Mouse (Mus musculus) left cerebral cortex, postnatal 14 days (tissue): ENCODE results near the gene Reep6. TPM values are rescaled to one million over a fixed set of nuclear protein-coding genes. Genes with fewer than 3 reads are reported as not detected.
A peak's percentile ranks its signal among the peaks of the same experiment; 100 is the strongest.

Experiments used
- DNase-seq, 2 experiments: peaks; one replicate each; pipeline ENCODE4 v3.0.0; 2021 to 2022; ENCODE audit warnings: low spot score in 2 of 2, mixed read lengths in 1 of 2
- intact Hi-C: fragments of 180-260 bp; cut with DNase I; formaldehyde crosslinking; loops from one replicate; pipeline ENCODE4 v1.15.1; 2025
- total RNA-seq, 2 experiments: library from RNA; stranded (reverse); gene quantifications; 2 replicates each; pipeline ENCODE4 v1.2.3; 2021

Gene Reep6
- total RNA-seq, 2 experiments from 2014 or later, result 8.6 to 10.1 TPM

GRCm38 (mm10) chr10:80322811-80323211 is 6.9 kb upstream of the Reep6 start:
- intact Hi-C loops, result no loop called here
- no peak for DNase-seq

DNA sequence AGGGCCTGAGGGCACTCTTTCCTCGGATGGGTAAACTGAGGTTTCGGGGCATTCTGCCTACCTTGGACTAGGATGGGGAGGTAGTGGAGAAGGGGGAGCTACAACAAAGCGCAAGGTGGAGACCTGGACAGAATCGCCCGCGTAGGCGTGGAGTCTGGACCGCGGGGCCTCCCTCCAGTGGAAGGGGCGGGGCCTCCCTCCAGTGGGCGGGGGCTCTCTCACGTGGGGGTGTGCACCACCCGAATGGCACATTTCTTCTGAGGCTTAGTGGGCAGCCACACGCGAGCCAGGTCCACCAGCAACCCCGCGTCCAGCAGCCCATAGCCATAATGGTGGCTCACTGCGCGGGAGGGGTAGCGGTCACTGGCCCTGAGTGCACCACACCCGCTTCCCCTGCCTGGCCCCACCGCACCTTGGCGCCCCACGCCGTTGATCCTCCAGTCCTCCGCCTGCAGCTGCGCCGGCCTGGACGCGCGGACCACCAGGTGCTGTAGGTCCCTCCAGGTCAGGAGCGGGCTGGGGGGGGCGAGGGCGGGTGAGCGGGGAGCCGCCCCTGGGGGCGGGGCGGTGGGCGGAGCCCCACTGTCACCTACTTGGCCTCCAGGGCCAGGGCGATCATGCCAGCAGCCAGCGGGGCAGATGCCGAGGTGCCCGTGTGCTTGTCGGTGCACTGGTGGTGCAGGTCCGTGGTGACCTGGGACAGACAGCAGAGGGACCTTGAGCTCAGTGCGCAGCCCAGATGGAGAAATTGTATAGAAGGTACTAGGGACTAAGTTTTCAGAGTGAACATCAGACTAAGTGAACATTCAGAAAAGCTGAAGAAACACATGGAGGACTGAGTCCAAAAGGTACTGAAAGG is 6.3 kb upstream of the Reep6 start:
- DNase-seq, result no peak
- intact Hi-C loops, result no loop called here

DNA sequence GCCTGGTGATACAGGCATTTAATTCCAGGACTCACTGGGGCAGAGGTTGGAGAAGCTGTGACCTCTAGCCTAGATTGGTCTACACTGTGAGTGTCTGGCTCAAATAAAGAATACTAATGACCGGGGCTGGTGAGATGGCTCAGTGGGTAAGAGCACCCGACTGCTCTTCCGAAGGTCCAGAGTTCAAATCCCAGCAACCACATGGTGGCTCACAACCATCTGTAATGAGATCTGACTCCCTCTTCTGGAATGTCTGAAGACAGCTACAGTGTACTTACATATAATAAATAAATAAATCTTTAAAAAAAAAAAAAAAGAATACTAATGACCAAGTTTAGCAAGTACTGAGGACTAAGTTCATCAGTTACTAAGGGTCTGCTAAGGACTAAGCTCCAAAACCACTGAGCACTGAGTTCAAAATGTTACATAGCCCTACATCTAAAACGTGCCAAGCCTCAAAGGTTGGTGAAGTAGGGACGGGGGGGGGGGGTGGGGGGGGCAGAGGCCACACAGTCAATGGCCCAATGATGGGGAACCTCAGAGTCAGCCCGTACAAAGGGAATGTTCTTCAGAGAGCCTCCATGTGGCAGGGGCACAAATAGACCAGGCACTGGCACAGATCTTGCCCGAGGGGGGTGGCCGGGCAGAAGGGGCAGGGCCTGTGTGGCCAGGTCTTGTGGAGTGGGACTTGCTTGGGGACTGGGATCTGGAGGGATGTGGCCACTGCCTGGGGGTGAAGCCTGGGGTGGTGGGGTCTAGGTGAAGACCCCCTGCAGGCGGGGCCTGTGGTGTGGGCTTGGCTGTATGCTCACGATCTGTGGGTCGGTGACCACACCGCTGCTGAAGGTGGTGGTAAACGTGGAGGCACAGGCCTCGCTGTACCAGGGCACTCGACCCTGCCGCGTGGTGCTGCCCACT is 5.4 kb upstream of the Reep6 start:
- no peak for DNase-seq
- intact Hi-C loops, result no loop called here

GRCm38 (mm10) chr10:80325045-80325444 is 4.7 kb upstream of the Reep6 start:
- intact Hi-C loops, result no loop called here

DNA sequence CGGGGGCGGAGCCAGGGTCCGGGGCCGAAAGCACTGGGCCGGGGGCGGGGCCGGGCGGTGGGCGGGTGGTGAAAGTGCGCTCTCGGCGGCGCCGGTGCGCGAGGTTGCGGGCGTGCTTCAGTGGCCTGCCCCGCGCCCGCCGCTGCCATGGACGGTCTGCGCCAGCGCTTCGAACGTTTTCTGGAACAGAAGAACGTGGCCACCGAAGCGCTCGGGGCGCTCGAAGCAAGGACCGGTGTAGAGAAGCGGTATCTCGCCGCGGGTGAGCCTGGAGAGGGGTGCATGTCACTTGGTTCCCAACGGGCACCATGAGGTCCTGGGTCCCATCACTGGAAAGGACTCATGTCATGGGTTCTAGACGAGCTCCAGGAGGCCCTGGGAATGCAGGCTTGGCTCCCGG is 331 bp downstream of the Reep6 start:
- DNase-seq, result no peak
- intact Hi-C loops, result no loop called here

More at GRCm38 (mm10) chr10:80325045-80325444, 4.7 kb upstream of the Reep6 start:
- DNase-seq, result no peak

DNA sequence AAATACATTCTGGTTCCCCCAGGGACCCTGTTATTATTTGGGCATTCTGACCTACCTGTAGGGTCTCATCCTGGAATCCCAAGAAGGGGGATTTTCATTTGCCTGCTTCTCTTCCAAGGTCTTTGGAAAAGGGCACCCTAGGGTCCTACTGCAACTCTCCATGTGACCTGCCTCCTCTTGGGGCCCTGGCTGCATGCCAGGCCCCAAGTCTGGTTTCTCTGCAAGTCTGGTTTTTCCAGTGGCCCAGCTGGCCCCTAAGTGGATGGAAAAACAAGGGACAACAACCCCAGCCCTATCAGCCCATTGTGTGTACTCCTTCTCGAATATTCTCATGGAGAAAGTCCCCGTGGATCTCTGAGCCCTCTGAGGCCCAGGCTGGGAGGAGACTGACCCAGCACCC is 1.1 kb downstream of the Reep6 start:
- intact Hi-C loops, result no loop called here
- no peak for DNase-seq

- DNase-seq, result no peak
- intact Hi-C loops, result no loop called here
Observed at GRCm38 (mm10) chr10:80331636-80332524, 2.1 kb downstream of the Reep6 start.

DNA sequence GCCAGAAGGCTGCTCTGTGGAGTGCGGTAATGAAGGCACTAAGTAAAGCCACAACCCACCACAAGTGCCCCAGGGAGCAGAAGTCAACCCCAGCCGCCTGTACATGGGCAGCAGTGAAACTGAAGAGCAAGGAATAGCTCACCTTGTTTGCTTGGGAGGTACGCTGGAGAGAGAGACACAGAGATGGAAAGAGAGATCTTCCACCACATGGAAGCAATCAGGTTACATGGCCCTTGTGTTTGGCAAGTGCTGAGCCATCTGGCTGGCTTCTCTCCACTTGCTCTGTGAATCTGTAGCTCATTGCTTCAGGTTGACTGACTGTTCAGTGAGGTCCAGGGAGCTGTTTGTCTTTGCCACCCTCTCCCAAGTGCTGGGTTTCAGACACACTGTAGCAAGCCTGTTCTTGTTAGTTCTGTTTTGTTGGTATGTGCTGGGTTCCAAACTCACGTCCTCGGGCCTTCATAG is 2.8 kb downstream of the Reep6 start:
- intact Hi-C loops, result no loop called here
- no peak for DNase-seq

- DNase-seq, result no peak
- intact Hi-C loops, result no loop called here
Observed at GRCm38 (mm10) chr10:80336263-80336662, 6.5 kb downstream of the Reep6 start.

- DNase-seq, result peak; percentile 84 to 87
- intact Hi-C loops, result loop anchor here (2.0 kb wide), 1 partner anchor 35 kb away; no protein-coding TSS in a partner anchor
Observed at GRCm38 (mm10) chr10:80339941-80340750, 10.4 kb downstream of the Reep6 start.

DNA sequence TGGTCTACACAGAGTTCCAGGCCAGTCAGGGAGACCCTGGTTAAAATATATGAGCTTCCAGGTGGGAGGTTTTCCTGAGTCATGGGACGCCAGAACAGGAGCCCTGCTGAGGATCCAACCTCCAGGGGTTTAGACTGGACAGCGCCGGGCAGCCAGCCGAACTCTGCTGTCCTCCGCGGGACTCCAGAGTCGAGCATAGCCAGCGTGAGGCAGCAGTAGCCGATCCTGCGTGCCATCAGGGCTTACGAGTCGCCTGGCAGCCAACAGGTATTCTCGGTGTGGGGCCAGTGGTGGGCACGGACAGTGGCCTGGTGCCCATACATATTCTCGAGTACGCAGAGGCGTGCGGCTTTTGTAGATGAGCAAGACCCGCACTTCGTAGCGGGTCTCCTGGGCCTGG is 11.3 kb downstream of the Reep6 start:
- DNase-seq, result no peak
- intact Hi-C loops, result loop anchor here (2.0 kb wide), 1 partner anchor 34 kb away; no protein-coding TSS in a partner anchor

DNA sequence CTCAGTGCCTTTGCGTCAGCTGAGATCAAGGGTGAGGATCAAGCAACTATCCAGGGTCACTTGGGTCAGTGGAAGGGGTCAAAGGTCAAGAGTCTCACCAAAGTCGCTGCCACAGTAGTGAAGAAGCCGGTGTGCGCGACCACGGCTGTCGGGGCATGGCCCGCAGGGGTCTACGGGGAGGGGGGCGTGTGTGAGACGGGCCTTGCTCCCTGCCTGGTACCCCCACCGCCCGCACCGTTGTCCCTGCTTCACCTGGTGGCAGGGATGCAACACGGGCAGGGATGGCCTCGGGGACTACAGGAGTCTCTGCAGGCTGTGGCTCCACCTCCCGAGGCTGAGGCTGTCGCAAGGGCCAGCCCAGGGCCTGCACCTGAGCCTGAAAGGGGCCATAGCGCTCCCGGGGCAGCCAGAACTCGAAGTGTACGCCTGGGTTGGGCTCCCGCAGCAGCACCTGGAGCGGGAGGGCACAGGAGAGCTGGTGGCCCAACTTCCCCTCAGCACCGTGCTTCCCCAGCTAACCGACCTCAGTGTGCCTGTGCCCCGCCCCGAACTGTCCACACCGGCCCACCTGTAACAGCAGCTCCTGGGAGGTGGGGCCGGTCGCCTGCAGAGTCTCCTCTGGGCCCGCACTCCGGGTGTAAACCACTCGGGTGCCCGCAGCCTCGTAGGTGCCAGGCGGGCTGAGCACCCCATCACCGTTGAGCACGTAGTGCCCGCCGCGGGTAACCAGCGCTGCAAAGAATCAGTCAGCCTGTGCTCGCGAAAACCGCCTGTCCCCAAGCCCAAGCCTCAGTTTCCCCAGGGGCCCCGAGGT is 11.9 kb downstream of the Reep6 start:
- no peak for DNase-seq
- intact Hi-C loops, result loop anchor here (2.0 kb wide), 1 partner anchor 33 kb away; no protein-coding TSS in a partner anchor

DNA sequence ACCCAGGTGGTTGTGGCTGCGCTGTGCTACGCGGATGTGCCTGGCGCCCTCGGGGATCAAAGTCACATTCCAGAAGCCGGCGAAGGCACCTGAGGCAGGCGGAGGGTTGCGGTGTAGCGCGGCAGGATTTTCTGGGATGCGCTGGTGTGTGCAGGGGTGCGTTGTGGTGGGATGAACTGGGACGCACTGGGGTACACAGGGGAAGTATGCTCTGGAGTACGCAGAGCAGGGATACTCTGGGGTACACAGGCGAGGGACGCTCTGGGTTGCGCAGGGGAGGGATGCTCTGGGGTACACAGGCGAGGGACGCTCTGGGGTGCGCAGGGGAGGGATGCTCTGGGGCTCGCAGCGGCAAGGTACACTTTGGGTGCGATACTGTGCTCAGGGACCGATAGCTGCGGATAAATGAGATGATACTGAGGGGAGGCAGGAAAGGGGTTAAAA is 12.6 kb downstream of the Reep6 start:
- intact Hi-C loops, result no loop called here
- no peak for DNase-seq

- peak in 1 of 2 experiments; percentile 65 for DNase-seq
- intact Hi-C loops, result no loop called here
Observed at GRCm38 (mm10) chr10:80342749-80343424, 13.1 kb downstream of the Reep6 start.

DNA sequence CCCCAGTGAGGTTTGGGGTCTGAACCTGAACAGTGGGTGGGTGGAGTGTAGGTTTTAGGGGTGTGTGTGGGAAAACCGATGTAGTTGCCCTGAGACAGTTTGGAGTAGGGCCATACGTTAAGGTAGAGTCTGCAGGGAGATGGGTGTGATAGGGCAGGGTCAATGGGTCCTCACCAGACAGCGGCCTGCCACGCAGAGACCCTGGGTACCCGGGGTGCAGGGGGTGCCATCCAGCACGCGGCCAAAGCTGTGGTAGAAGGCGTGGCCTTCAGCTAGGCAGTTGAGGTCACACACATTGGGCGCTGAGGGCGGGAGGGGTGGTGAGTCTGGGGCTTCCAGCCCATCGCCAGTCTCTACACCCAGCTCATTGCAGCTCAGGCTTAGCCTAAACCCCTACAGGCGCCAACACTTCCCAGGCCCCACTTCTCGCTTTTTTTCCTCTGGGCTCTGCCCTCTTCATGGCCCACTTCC is 13.7 kb downstream of the Reep6 start:
- intact Hi-C loops, result no loop called here

DNA sequence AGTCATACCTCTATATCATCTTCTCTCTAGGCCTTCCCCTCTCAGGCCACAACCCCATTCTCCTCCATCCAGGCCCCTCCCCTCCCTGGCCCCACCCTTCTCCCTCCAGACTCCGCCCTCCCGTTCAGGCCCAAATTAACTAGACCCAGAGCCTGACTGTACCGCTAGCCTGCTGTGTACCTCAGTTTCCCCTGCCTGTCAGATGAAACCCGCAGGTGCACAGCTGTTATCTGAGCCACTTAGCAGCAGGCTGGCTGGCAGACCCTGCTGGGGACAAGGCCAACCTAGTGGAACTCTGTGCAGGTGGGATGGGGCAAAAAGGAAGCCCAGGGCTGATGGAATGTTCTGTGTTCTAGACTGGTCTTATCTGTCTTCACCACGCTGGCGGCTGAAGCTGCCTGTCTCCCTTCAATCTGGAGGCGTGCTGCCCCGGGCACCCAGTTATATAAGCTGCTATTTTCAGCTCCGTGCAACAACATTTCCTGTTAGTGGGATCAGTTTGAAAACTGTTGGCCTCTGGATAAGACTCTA is 14.4 kb downstream of the Reep6 start:
- no peak for DNase-seq

More for the DNA sequence above, 13.7 kb downstream of the Reep6 start:
- no peak for DNase-seq

More for the DNA sequence above, 14.4 kb downstream of the Reep6 start:
- intact Hi-C loops, result no loop called here
